Mouse (Mus musculus): ENCODE results near the gene Map2k5.

Map2k5 gene

DNA sequence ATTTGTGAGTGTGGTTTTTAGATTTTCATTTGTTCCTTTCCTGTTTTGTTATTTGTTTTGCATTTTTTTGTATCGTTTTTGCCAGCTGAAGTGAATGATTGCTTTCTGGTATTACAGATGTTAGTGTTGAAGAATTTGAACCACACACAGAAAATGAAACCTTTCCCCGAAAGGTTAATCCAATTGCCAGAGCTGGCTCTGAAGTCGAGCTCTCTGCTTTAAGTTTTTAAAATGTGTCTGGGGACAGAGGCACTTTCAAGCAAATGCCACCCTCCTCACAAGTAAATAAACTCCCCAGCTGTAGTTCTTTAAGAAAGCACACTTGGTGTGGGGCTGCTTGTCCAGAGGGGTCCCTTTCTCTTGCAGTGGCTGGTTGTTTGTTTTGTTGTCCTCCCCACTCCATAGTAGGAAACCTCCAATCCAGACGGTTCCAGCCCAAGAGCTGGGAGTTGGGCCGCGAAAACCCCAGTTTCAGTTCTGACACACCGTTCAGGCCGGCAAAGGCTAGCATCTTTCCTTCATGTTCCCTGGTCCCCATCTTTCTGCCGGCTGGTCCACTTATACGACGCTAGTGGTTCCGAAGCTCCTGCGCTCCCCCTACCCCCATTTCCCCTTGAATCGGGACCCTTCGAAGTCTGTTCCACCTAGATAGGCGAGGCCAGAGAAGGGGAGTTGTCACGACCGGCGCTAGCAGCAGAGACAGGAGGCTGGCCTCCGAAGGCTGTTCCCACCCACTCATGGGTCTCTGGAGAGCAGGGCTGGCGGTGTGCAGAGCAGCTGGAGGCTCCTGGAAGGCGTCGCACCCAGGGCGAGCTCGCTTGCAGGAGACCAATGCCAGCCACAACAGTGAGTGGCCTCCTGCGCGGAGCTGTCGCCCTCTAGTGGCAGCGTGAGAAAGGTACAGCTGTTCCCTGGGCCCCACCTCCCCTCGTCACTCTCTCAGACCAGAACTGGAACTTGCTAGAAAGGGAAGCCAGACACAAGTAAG lies 254.0 kb downstream of the Map2k5 start:
- peak; percentile 83 for DNase-seq (ENCODE audit: low spot score)

- DNase-seq (ENCODE audit: low spot score): no peak
These were observed 255.4 kb downstream of the Map2k5 start for GRCm38 (mm10) chr9:63122161-63122833.

DNA sequence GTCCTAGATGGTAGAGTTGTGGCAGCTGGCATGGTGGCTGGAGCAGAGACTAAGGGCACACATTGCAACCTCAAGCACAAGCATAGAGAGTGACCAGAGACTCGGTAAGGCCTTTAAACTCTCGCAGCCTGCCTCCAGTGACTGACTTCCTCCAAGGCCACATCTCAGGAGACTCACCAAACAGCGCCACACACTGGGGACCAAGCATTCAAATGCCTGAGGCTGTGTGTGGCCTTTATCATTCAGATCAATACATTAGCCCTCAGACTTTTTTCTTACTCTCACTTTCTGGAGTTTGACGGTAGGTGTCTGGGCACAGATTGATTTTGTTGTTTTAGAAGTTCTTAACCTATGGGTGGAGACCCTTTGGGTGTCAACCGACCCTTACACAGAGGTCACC lies 259.3 kb downstream of the Map2k5 start:
- DNase-seq (ENCODE audit: low spot score): no peak

Data from layer of hippocampus, adult 9-10 months (tissue).